Mouse (Mus musculus) heart, adult 2 months (tissue): ENCODE data around the gene Rrp36.

Experiments used
- CTCF ChIP-seq: fragments of 200-600 bp; IDR thresholded peaks from 2 replicates; pipeline ENCODE4 v1.8.1; 2022; ENCODE audit warnings: antibody characterized with exemption, mild to moderate bottlenecking, moderate library complexity
- EP300 ChIP-seq: fragments of 200-500 bp; IDR thresholded peaks from 2 replicates; pipeline ENCODE4 v1.6.1; 2011; ENCODE audit warnings: low read depth, low read length, control low read depth; ENCODE audit not compliant: insufficient read depth
- POLR2A ChIP-seq: fragments of 200-500 bp; IDR thresholded peaks from 2 replicates; pipeline ENCODE4 v1.6.1; 2011; ENCODE audit warnings: mild to moderate bottlenecking, low read depth, low read length, control low read depth; ENCODE audit not compliant: insufficient read depth

GRCm38 (mm10) chr17:46651292-46651691, 22.9 kb downstream of the Rrp36 start:
- no peak for TF ChIP-seq CTCF
- TF ChIP-seq POLR2A: no peak
- TF ChIP-seq EP300: no peak
